Mouse (Mus musculus): Measurements from ENCODE around the gene E330021D16Rik. TPM values are rescaled to one million over a fixed set of nuclear protein-coding genes. Genes with fewer than 3 reads are reported as not detected.

E330021D16Rik gene
- not detected for polyA plus RNA-seq (2015; fragmentation: Illumina TruSeq; extraction: RNeasy Lipid Tissue Mini Kit (QIAGEN cat#74804); ENCODE audit: low read depth, low replicate concordance)

GRCm38 (mm10) chr6:136415133-136415775 is at the start of gene E330021D16Rik:
Gene E330021D16Rik (minus strand): TSS chr6:136415569.

Other genes with a start within 250 kb of the E330021D16Rik start
- 46.8 TPM for gene Grin2b, start 242.1 kb downstream of the E330021D16Rik start, polyA plus RNA-seq (2015; fragmentation: Illumina TruSeq; extraction: RNeasy Lipid Tissue Mini Kit (QIAGEN cat#74804); ENCODE audit: low read depth, low replicate concordance)
- not detected for gene Gm8994, start 88.0 kb downstream of the E330021D16Rik start, polyA plus RNA-seq (2015; fragmentation: Illumina TruSeq; extraction: RNeasy Lipid Tissue Mini Kit (QIAGEN cat#74804); ENCODE audit: low read depth, low replicate concordance)
- gene Atf7ip, start 90.6 kb upstream of the E330021D16Rik start, polyA plus RNA-seq (2015; fragmentation: Illumina TruSeq; extraction: RNeasy Lipid Tissue Mini Kit (QIAGEN cat#74804); ENCODE audit: low read depth, low replicate concordance): 30.3 TPM
- gene Plbd1, start 246.4 kb upstream of the E330021D16Rik start, polyA plus RNA-seq (2015; fragmentation: Illumina TruSeq; extraction: RNeasy Lipid Tissue Mini Kit (QIAGEN cat#74804); ENCODE audit: low read depth, low replicate concordance): 0.37 TPM

Measured in brain, adult 10 weeks (tissue).